Mouse (Mus musculus): ENCODE data around the gene Cdpf1. TPM values are rescaled to one million over a fixed set of nuclear protein-coding genes. Genes with fewer than 3 reads are reported as not detected.

The Cdpf1 gene
- polyA plus RNA-seq, 1 experiment: not detected

DNA sequence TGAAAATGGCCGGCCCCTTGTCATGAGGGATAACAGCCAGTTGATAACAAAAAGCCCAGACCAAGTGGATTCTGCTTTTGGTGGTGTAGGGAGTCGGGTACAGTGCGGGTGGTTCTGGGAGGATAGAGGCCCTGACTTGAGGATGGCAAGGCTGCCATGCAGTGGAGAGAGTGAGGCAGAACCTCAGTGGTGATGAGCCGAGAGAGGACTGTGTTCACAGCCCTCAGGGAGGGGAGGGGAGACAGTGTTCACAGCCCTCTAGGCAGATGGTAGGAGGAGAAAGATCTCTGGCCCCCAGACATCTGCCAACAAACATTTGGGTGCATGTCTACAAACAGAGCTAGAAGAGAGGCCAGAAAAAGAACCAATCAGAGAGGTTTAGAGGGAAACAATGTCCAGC, 48.7 kb downstream of the Cdpf1 start:
- Histone ChIP-seq H3K4me1 (ENCODE audit: control insufficient read depth, insufficient read depth, low read length) (no peaks in the 10 kb centered on the region), H3K4me3 (ENCODE audit: insufficient read depth, low read depth, low read length) (no peak overlapping the region), H3K27ac (ENCODE audit: insufficient read depth, low read depth, low read length) (no peak overlapping the region)
- TF ChIP-seq POLR2A (IDR thresholded peaks at IDR 0.05; ENCODE audit: insufficient read depth, low read depth, low read length) (no peak), CTCF (IDR thresholded peaks at IDR 0.05; ENCODE audit: insufficient read depth, low read depth, low read length) (no peak)
- 78% methylated on average over 4 of the region's 4 CpGs for WGBS

DNA sequence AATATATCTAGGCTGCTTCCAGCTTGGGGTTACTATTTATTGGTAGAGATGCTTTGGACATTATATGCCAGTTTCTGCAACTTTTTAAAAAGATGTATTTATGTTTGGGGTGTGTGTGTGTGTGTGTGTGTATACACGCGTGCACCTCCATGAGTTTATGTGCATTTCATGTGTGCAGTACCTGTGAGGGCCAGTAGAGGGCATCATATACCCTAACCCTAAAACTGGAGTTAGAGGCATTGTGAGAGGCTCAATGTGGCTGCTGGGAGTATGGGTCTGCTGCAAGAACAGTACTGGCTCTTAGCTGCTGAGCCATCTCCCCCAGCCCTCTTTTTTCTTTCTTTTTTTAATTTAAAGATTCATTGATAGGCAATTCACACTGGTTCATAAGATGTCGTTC, 53.7 kb downstream of the Cdpf1 start:
- WGBS: 91% methylated on average over 3 of the region's 3 CpGs
- no peak overlapping the region for H3K4me3 ChIP-seq (ENCODE audit: insufficient read depth, low read depth, low read length)
- no peaks in the 10 kb centered on the region for H3K4me1 ChIP-seq (ENCODE audit: control insufficient read depth, insufficient read depth, low read length)
- H3K27ac ChIP-seq (ENCODE audit: insufficient read depth, low read depth, low read length): no peak overlapping the region
- TF ChIP-seq CTCF (IDR thresholded peaks at IDR 0.05; ENCODE audit: insufficient read depth, low read depth, low read length): no peak
- TF ChIP-seq POLR2A (IDR thresholded peaks at IDR 0.05; ENCODE audit: insufficient read depth, low read depth, low read length): no peak

Other genes with a start within 250 kb of the Cdpf1 start
- gene Wnt7b, start 229.2 kb downstream of the Cdpf1 start, polyA plus RNA-seq (2012; ENCODE audit: insufficient read depth, insufficient read length, low replicate concordance, missing spikeins): not detected in 2 replicates
- not detected in 2 replicates for gene Ppara, start 76.7 kb downstream of the Cdpf1 start, polyA plus RNA-seq (2012; ENCODE audit: insufficient read depth, insufficient read length, low replicate concordance, missing spikeins)
- gene Pkdrej, start 10.0 kb upstream of the Cdpf1 start, polyA plus RNA-seq (2012; ENCODE audit: insufficient read depth, insufficient read length, low replicate concordance, missing spikeins): not detected in 2 replicates
- not detected in 2 replicates for gene Ttc38, start 20.6 kb upstream of the Cdpf1 start, polyA plus RNA-seq (2012; ENCODE audit: insufficient read depth, insufficient read length, low replicate concordance, missing spikeins)
- gene Gtse1, start 48.0 kb upstream of the Cdpf1 start, polyA plus RNA-seq (2012; ENCODE audit: insufficient read depth, insufficient read length, low replicate concordance, missing spikeins): not detected in 2 replicates
- gene Trmu, start 67.6 kb upstream of the Cdpf1 start, polyA plus RNA-seq (2012; ENCODE audit: insufficient read depth, insufficient read length, low replicate concordance, missing spikeins): not detected in 2 replicates
- not detected in 2 replicates for gene Celsr1, start 222.1 kb upstream of the Cdpf1 start, polyA plus RNA-seq (2012; ENCODE audit: insufficient read depth, insufficient read length, low replicate concordance, missing spikeins)
- not detected in 2 replicates for gene Gramd4, start 246.0 kb upstream of the Cdpf1 start, polyA plus RNA-seq (2012; ENCODE audit: insufficient read depth, insufficient read length, low replicate concordance, missing spikeins)